In the genomic region with DNA sequence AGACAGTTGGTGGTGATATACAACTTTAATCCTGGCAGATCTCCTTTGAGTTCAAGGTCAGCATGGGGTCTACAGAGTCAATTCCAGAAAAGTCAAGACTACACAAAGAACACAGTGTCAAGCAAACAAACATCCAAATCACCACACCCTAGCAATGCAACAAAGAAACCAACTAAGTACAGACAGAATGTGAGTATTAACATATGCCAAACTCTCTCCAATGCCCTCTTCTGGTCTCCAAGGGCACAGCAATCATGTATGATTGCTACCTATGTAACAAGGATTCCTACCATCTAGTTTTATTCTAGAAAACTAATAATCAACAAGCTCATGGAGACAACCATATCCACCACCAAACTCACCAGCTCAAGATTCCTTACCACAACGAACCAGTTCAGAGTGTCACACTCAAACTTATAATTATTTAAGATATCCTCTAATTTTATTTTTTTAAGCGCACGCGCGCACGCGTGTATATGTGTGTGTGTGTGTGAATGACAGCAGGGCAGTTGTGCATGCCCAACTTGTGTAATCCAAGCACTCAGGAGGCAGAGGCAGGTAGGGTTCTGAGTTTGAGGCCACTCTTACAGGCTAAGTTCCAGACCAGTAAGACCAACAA, we compare ENCODE assay signal across 13 mouse cellular contexts. TPM values are rescaled to one million over a fixed set of nuclear protein-coding genes. Genes with fewer than 3 reads are reported as not detected.
DNase-seq lines count a peak whose midpoint lies in the region; ATAC-seq lines count a peak whose summit lies in the region.
"Had no signal": no experiment of that assay in that cellular context is flagged by ENCODE, and none has a peak within 500 bp of the region (broad histone marks: within the 10 kb centered on the region; RNA-seq: fewer than 3 reads in every experiment).

No protein-coding gene starts in this region.

- no peaks in the 10 kb centered on the region for H3K9me3 ChIP-seq in forebrain, embryonic 14.5 days (replicated peaks; ENCODE audit: control insufficient read depth, low read length)
- no peaks in the 10 kb centered on the region for H3K9me3 ChIP-seq in forebrain, embryonic 15.5 days
- H3K9me3 ChIP-seq: G1E had no signal

- no peak overlapping the region for H3K27ac ChIP-seq in forebrain, embryonic 14.5 days (ENCODE audit: low read depth, low read length)
- no peak overlapping the region for H3K27ac ChIP-seq in forebrain, embryonic 15.5 days (replicated peaks)
- H3K27ac ChIP-seq: macrophage had no signal

- ATAC-seq in forebrain, embryonic 14.5 days: no peak
- no peak for ATAC-seq in forebrain, embryonic 15.5 days (replicated peaks)
- ATAC-seq in monocyte, adult 5-6 weeks (replicated peaks; ENCODE audit: insufficient number of reproducible peaks, low FRiP score, low TSS enrichment, poor library complexity, severe bottlenecking): 0 out of 2 replicates have a peak, but pooled peaks have one; percentile 31
- ATAC-seq: hindbrain, embryonic 16.5 days had no signal

- peaks cover 35% of the 10 kb centered on the region for H3K36me3 ChIP-seq in forebrain, embryonic 14.5 days (ENCODE audit: control insufficient read depth, insufficient read depth, low read length)
- peaks cover 26% of the 10 kb centered on the region for H3K36me3 ChIP-seq in forebrain, embryonic 15.5 days

- WGBS in forebrain, embryonic 14.5 days: 99% methylated on average over 7 of the region's 7 CpGs
- 98% methylated on average over 7 of the region's 7 CpGs for WGBS in forebrain, embryonic 15.5 days

- peak; percentile 42 for DNase-seq in forebrain, embryonic 14.5 days (ENCODE audit: low spot score)
- DNase-seq in lung, postnatal 10 days: peak; percentile 27
- DNase-seq in lung, adult 18-20 months: no peak
- peak; percentile 48 for DNase-seq in MN1 (ENCODE audit: low spot score)
- no peak for DNase-seq in natural killer cell, adult 2 months (ENCODE audit: low spot score in 2 of 2)
- DNase-seq in left cerebral cortex, postnatal 4 days: no peak
- DNase-seq: layer of hippocampus, postnatal 36 days had no signal

- H3K4me1 ChIP-seq in forebrain, embryonic 14.5 days (ENCODE audit: control insufficient read depth, insufficient read depth, low read length): peaks cover 13% of the 10 kb centered on the region
- peaks cover 31% of the 10 kb centered on the region for H3K4me1 ChIP-seq in forebrain, embryonic 15.5 days

- no peak overlapping the region for H3K9ac ChIP-seq in forebrain, embryonic 14.5 days (ENCODE audit: low read length)
- no peak overlapping the region for H3K9ac ChIP-seq in forebrain, embryonic 15.5 days (replicated peaks)

- no peak overlapping the region for H3K4me3 ChIP-seq in forebrain, embryonic 14.5 days (ENCODE audit: low read depth, low read length)
- H3K4me3 ChIP-seq in forebrain, embryonic 15.5 days: no peak overlapping the region

- intact Hi-C loops in left cerebral cortex, postnatal 4 days (cut with DNase I): no loop called here

- 0 out of 2 replicates have a peak overlapping the region, but pooled peaks have one; percentile 1 for H3K4me2 ChIP-seq in forebrain, embryonic 14.5 days (ENCODE audit: low read length)
- H3K4me2 ChIP-seq in forebrain, embryonic 15.5 days (replicated peaks): no peak overlapping the region

- no peaks in the 10 kb centered on the region for H3K27me3 ChIP-seq in forebrain, embryonic 14.5 days (replicated peaks; ENCODE audit: control insufficient read depth, insufficient read depth, low read length)
- no peaks in the 10 kb centered on the region for H3K27me3 ChIP-seq in forebrain, embryonic 15.5 days

RNA-seq across cellular contexts. Expression of gene Snu13, which starts 3.1 kb away (rescaled TPM):
- polyA plus RNA-seq in forebrain, embryonic 14.5 days (2014; fragmentation: Nextera tagmentation; extraction: Ambion mirVana): 295 and 348 TPM in 2 replicates
- 258 and 264 TPM in 2 replicates for polyA plus RNA-seq in forebrain, embryonic 15.5 days (2015; fragmentation: Nextera tagmentation; extraction: Ambion mirVana)
- total RNA-seq in monocyte, adult 5-6 weeks (2017): 111 to 112 TPM (median 112 TPM) in 3 replicates
- 100 to 1,000 TPM; 123 to 130 TPM for total RNA-seq in left cerebral cortex, postnatal 4 days (2021)

RNA-seq across cellular contexts. Expression of gene Desi1, which starts 10.6 kb away (rescaled TPM):
- 33.4 and 39.5 TPM in 2 replicates for polyA plus RNA-seq in forebrain, embryonic 14.5 days (2014; fragmentation: Nextera tagmentation; extraction: Ambion mirVana)
- 42.3 and 44.7 TPM in 2 replicates for polyA plus RNA-seq in forebrain, embryonic 15.5 days (2015; fragmentation: Nextera tagmentation; extraction: Ambion mirVana)
- 3.2 to 7.3 TPM (median 4.8 TPM) in 3 replicates for total RNA-seq in monocyte, adult 5-6 weeks (2017)
- total RNA-seq in left cerebral cortex, postnatal 4 days (2021): 10 to 100 TPM; 64.8 to 72.7 TPM

RNA-seq across cellular contexts. Expression of gene 4930407I10Rik, which starts 14.7 kb away (rescaled TPM):
- not detected in 2 replicates for polyA plus RNA-seq in forebrain, embryonic 14.5 days (2014; fragmentation: Nextera tagmentation; extraction: Ambion mirVana)
- not detected in 2 replicates for polyA plus RNA-seq in forebrain, embryonic 15.5 days (2015; fragmentation: Nextera tagmentation; extraction: Ambion mirVana)
- not detected in 3 replicates for total RNA-seq in monocyte, adult 5-6 weeks (2017)
- not detected for total RNA-seq in left cerebral cortex, postnatal 4 days (2021)
- total RNA-seq: layer of hippocampus, postnatal 36 days had no signal
- polyA plus RNA-seq: embryonic facial prominence, embryonic 14.5 days; G1E; hindbrain, embryonic 16.5 days; macrophage had no signal

RNA-seq across cellular contexts. Expression of gene Mei1, which starts 25.5 kb away (rescaled TPM):
- polyA plus RNA-seq in forebrain, embryonic 14.5 days (2014; fragmentation: Nextera tagmentation; extraction: Ambion mirVana): not detected in 2 replicates
- not detected in 2 replicates for polyA plus RNA-seq in forebrain, embryonic 15.5 days (2015; fragmentation: Nextera tagmentation; extraction: Ambion mirVana)
- total RNA-seq in monocyte, adult 5-6 weeks (2017): not detected in 3 replicates
- total RNA-seq in left cerebral cortex, postnatal 4 days (2021): under 1 TPM in 1 of 2 experiments, not detected in 1; 0.10 TPM
- polyA plus RNA-seq: embryonic facial prominence, embryonic 14.5 days; G1E; macrophage had no signal

RNA-seq across cellular contexts. Expression of gene Xrcc6, which starts 56.6 kb away (rescaled TPM):
- polyA plus RNA-seq in forebrain, embryonic 14.5 days (2014; fragmentation: Nextera tagmentation; extraction: Ambion mirVana): 55.4 and 56.9 TPM in 2 replicates
- 58.9 and 59.5 TPM in 2 replicates for polyA plus RNA-seq in forebrain, embryonic 15.5 days (2015; fragmentation: Nextera tagmentation; extraction: Ambion mirVana)
- total RNA-seq in monocyte, adult 5-6 weeks (2017): 37.3 to 62.6 TPM (median 61.9 TPM) in 3 replicates
- 10 to 100 TPM; 28.3 to 28.7 TPM for total RNA-seq in left cerebral cortex, postnatal 4 days (2021)

Comparison
In these comparisons a context has a peak if more than half of its experiments do, and no peak if none do; other contexts are left out.
1. DNase-seq: peak in forebrain, embryonic 14.5 days (single experiment), lung, postnatal 10 days (single experiment) and MN1 (single experiment); none in lung, adult 18-20 months (0 of 2), natural killer cell, adult 2 months (0 of 2) and left cerebral cortex, postnatal 4 days (single experiment).